Mouse (Mus musculus) B cell, adult 2 months (primary cell): ENCODE measurements around the gene Ing4.

Source experiments
- DNase-seq, 2 experiments: peaks; one replicate each; pipeline ENCODE4 v3.0.0; 2022

Ing4 gene

DNA sequence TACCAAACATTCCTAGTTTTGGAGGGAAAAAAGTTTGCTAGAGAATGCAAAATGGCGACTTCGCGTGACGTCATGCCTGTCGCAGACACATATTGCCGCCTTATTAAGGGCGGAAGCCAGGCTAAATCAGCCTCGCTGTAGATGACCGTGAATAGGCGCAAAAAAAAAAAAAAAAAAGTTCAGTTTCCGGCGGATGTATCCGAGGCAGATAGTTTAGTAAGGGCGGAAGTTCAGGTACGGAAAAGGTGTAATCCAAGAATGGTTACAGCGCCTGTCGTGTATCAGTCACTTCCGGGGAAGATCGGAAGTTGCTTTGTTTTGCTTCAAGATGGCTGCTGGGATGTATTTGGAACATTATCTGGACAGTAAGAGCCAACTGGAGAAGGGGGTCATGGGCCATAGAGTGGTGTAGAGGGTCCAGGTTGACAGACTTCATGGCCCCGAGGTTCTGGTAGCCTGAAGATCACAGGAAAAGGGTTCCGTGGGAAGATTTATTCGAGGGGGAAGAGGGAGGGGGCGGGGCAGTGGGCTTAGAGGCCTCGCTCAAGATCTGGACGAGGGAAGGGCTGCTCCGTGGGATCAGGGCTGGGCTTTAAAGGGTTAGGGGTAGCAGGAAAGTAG lies at the start of gene Ing4:
TSS of gene Ing4 (plus strand) at position 228 of the 621 bp plus-strand sequence.
- DNase-seq, result peak; percentile 89 to 90

DNA sequence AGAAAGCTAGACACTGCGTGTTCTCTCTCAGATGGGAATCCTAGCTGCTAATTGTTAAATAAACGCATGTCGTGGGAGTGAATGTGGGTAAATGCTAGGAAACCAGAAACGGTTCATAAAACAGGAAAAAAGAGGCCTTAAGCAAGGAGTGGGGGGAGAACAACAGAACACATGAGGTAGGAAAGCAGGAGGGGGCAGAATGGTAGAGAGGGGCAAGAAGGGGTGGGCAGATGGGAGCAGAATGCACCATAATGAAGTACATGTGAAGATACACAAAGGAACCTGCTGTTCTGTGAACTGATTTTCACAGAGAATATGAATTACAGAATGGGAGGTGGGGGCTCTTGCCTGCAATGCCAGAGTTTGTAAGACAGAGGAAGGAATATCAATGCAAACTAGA lies 47.3 kb upstream of the Ing4 start:
- no peak for DNase-seq

DNA sequence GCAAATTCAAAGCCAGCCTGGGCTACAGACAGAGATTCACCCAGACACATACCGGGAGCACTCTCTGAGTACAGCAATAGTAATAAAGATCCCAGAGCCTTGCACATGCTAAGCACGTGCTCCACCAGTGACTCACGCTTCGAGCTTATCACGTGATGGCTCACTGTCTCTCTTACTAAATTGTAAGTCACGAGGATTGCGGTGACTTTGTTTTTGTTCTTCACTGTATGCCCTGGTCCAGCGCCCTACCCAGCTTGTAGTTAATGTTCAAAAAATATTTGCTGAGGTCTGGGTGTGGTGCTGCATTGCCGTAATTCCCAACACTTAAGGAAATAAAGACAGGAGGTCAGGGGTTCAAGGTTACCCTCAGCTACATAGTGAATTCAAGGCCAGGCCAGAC lies 46.2 kb upstream of the Ing4 start:
- no peak for DNase-seq

DNA sequence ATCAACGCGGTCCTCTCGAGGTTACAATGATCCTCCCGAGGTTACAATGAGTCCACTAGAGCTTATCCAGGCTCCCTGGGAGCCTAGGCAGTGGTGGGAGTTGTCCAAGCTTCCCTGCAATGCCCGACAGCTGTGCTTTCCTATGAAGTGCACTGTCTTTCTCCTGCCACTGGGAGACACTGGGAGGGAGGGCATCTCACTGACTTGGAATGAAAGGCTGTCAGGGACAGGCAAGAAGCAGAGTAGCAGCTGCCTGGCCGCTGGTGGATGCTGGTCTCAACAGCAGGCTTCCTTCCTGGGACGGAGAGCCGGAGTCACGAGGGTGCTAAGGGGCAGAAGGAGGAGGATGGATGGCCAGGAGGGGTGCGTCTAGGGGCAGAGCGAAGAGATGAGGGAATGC lies 45.7 kb upstream of the Ing4 start:
- DNase-seq, result no peak

DNA sequence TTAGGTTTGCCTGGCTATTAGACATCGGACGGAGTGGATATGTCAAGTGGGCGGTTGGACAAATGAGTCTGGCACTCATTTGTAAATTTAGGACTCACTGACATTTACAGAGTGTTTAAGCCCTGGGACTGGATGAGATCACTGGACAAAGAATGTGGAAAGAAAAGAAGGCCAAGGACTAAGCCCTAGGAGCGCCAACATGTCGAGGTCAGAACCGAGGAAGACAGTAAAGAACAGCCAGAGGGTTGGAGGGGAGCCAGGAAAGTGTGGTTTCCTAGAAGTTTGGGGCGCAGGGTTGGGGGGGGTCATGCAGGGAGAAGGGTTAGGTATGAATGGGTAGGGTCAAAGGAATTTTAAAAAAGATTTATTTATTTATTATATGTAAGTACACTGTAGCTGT lies 44.3 kb upstream of the Ing4 start:
- DNase-seq, result no peak

DNA sequence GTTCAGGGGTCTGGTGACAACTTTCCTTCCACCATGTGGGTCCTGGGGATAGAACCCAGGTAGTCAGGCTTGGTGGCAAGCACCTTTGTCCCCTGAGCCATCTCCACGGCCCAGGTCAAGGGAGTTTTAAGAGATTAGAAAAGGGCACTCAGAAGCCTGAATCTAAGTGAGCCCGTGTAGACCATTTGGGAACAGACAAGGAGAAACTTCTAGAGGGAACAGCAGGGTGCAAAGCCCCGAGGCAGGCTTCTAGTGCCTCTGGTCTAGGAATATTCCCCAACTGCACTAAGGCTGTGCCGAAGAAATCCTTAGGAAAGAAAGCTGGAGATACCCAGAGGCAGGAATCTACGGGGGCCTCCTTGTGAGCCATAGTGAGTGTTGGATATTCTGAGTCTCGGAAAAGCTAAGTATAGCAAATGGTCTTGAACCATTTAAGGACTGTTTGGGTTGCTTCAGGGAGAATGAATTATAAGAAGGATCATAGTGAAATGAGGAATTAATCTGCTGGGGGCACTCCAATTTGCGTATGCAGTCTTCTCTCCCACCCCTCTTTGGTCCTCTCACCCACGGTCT lies 43.6 kb upstream of the Ing4 start:
- no peak for DNase-seq

DNA sequence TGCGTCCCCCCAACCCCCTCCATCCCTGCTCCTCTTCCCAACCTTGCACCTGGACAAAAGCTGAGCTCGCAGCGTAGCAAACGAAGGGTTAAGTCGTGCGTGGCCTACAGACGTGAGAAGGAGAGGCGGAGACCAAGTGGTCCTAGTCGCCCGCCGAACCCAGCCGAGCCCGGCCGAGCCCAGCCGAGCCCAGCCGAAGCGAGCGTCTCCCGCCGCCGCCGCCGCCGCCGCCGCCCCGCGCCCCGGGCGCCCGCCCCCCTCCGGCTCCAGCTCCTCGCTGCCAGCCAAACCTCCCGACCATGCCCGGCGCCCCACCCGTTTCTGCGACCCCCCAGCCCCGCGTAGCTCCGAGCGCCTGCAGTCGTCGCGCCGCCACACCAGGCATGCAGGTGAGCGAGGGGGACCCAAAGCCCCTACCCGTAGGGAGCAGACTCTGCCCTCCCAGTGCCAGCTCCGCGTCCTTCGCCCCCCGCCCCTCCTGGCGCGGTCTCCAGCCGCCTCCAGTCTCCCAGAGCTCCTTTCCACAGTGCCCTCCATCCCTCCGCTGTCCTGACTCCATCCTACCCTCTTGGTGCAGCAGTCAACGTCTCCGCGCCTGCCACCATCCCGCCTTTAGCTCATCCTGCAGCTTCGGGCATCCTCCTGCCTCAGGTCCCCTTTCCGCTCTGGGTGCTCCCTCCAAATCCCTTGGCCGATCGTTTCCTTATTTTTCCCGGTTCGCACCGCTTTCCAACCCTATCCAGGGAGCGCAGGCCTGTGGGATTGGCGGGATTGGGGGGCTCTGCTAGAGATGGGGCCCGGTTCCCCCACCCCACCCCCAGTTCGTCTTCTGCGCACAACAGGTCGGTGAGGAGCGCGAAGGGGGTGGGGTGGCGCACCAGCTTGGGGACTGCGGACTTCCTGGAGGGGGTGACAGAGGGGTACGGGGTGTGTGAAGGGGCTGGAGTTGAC lies 42.7 kb upstream of the Ing4 start, which contains the start of gene Pianp:
TSS of gene Pianp (plus strand) at position 144 of the 951 bp plus-strand sequence.
- DNase-seq, result peak; percentile 81 to 83

DNA sequence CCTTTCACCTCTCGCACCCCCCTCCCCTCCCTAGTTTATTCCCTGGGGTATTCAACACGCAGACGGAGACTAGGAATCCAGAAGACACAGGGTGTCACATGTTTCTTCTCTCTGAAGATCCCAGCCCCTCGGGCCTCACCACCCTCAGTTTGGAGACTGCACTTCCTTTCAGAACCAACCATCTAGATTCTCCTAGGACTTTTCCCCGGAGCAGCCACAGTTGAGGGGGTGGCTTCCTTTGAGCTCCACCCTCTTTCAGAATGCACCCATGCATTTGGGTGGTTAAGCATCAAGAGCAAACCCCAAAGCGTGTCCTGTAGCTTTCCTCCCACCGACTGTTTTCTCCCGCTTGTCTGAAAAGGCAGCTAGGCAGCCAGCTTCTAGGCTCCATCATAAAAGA lies 41.5 kb upstream of the Ing4 start:
- DNase-seq, result peak; percentile 12 to 13

DNA sequence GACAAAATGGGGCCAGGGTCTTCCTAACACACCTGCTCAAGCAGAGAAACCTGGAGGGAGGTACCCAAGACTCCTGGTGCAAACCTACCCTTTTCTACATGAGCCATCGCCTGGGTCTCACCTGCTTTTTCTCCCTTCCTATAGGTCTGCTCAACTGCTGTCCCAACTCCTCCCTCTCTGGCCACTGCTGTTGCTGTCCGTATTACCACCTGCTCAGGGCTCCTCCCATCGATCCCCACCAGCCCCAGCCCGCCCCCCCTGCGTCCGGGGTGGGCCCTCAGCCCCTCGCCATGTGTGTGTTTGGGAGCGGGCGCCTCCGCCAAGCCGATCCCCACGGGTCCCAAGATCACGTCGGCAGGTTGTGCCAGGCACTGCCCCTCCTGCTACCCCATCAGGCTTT lies 40.5 kb upstream of the Ing4 start:
- DNase-seq, result no peak

DNA sequence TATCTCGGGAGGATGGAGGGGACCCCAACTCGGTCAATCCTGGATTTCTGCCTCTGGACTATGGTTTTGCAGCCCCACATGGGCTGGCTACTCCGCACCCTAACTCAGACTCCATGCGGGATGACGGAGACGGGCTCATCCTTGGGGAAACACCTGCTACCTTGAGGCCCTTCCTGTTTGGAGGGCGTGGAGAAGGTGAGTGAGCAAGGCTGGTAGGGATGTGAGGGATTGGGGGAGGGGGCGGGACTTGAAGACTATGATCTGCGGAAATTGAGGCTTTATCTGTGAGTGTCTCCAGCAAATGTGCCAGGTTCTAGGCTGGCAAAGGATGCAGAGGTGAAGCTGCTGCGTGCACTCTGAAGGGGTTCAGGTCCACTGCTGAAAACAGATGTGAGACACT lies 40.0 kb upstream of the Ing4 start:
- DNase-seq, result no peak

DNA sequence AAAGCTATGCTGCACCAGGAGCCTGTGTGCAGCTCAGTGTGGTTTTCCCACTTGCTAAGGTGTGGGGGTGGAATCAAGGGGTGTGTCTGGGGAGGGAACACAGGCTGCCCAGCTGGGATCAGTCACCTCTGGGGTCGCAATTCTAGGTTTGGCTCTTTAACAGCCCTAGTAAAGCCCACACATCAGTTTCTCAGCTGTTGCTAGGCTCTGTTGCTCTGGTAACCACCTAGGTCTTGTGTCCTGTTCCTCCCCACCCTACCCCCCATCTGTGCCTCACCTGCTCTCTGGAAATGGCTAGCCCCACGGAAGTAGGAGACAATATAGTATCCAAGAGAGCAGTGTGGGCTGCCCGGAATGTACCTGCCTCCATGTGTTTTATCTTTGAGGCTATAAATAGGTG lies 35.9 kb upstream of the Ing4 start:
- no peak for DNase-seq

DNA sequence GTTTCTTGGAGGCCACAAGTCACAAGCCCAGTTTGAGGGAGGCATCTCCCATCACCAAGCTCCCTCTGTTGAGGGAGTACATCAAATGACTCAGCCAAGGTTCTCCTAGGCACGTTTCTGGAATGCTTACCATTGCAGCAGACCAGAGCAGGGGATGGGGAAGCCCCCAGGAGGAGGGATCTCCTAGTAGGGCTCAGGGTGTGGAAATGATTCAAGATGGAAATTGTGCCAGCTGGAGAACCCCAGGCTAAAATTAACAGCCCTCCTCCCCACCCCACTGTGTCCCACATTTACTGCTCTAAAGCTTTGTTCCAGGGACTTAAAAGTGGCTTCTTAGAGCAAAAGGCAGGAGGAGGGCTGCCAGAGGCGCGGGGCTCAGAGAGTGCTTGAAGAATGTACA lies 34.5 kb upstream of the Ing4 start:
- no peak for DNase-seq

DNA sequence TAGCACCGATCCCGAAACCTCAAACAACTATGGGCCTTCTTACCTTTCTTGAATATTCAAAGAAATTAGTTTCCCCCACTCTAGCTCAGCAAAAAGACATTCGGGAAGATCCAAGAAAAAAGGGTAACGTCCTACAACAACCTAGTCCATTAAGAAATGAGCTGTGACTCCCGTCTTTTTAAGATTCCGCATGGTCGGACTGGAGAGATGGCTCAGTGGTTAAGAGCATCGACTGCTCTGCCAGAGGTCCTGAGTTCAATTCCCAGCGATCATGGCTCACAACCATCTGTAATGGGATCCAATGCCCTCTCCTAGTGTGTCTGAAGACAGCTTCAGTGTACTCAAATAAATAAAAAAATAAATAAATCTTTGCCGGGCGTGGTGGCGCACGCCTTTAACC lies 31.5 kb upstream of the Ing4 start:
- DNase-seq, result no peak

DNA sequence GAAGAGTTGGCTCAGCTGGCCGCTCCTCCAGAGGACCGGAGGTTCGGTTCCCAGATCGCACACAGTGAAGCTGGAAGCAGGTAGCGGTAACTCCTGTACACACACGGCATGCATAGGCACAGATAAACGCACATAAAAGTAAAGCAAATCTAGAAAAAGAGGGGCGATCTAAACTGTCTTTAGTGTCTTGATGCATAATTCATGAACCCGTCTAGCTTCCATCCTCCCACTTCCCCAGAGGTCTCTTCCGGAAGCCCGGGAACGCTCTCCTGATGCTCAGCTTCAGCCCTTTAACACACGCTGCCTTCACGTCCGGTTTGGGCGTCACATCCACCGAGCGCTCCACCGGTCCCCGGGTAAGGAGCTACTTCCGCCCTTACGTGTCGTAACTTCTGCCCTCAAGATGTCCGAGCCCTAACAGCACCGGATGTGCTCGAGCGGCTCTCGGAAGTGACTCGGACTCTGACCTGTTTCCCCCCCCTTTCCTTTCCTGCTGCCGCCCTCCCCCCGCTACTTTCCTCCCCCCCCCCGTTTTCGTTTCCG lies 30.9 kb upstream of the Ing4 start:
- DNase-seq, result peak; percentile 95 to 97

DNA sequence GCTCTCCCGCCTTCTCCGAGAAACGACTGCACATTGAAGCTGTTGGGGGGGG lies 30.6 kb upstream of the Ing4 start, which contains the start of gene Zfp384:
TSS of gene Zfp384 (plus strand) at position 17 of the 52 bp plus-strand sequence.
- no peak for DNase-seq

DNA sequence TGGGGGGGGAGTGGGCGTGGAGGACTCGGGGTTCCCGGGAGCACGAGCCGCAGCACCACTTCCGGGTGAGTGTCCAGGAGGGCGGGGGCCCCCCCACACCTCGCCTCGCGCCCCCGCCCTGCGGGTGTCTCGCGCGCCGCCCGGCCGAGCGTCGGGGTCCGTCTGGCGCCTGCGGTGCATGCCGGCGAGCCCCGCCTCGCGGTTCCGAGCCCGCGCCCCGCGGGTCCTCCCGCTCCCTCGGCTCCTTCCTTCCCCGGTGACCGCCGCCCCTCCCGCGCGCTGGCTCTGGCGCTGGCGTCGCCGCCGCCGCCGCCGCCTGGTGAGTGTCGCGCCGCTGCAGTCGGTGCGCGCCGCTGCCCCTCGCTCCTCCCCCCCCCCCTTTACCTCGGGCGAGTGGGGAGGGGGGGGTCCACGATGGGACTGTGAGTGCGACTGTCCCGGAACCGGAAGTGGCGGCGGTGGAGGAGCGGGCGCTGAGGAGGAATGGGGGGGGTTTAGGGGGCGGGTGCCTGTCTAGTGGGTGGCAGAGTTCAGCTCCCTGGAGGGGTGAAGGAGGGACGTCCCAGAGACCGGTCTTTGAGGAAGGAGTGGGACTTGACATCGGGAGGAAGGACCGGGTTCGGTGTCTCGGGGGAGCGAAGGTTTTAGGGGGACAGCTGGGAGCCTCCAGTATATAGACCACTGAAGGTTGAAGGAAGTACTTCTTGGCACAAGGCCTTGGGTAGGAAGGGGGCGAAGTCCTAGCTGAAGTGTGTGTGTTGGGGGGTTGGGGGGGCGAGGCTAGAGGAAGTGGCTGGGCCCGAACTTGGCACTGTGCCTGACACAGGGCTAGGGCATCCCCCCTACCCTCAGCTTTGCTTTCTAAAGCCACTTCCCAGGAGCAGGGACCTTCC lies 30.1 kb upstream of the Ing4 start:
- peak; percentile 81 to 82 for DNase-seq

DNA sequence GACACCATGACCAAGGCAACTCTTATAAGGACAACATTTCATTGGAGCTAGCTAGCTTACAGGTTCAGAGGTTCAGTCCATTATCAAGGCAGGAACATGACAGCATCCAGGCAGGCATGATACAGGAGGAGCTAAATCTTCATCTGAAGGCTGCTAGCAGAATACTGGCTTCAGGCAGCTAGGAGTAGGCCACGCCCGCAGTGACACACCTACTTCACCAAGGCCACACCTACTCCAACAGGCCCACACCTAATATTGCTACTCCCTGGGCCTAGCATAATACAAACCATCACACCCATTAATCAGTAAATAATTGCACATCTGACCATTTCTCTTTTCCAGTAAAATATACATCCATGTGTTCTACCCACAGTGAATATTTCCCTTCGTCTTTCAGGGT lies 21.9 kb upstream of the Ing4 start:
- no peak for DNase-seq

DNA sequence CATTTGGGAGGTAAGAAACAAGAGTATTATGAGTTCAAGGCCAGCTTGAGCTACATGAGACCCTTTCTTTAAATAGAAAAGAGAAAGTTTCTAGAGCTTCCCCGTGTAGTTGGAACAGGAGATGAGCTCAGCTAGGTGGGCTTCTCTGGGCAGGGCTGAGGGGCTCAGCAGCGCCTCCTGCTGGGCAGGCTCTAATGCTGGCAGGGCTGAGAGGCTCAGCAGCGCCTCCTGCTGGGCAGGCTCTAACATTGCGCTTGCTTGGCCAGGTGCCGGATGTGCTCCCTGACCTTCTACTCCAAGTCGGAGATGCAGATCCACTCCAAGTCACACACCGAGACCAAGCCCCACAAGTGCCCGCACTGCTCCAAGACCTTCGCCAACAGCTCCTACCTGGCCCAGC lies 9.0 kb upstream of the Ing4 start:
- peak; percentile 83 to 87 for DNase-seq

DNA sequence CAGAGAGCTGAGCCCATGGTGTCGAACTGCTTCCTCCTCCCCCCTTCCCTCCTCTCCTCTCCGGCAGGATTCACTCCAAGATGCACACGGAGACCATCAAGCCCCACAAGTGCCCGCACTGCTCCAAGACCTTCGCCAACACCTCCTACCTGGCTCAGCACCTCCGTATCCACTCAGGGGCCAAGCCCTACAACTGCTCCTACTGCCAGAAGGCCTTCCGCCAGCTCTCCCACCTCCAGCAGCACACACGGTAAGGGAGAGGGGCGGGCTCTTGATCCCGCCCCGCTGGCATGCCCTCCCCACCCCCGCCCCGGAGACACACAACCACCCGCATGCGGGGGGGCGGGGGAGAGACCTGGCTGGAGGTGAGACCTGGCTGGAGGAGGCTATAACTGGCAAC lies 8.0 kb upstream of the Ing4 start:
- no peak for DNase-seq

DNA sequence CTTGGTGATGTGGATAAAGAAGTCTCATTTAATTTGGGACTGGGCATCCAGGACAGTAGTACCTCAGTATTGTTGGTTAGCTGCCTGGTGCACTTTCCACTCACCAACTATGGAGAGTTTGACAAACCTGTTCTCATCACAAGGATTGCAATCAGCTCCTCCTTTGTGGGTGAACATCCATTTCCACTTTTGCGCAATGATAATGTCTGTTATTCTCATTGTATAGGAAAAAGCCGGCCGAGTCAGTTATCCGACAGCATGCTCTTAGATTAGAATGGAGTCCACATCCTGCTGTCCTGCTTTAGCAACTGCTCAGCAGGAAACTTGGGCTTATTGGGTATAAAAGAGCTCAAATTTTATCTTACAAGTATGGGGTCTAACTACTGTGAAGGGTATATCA lies 894 bp upstream of the Ing4 start:
- DNase-seq, result no peak

DNA sequence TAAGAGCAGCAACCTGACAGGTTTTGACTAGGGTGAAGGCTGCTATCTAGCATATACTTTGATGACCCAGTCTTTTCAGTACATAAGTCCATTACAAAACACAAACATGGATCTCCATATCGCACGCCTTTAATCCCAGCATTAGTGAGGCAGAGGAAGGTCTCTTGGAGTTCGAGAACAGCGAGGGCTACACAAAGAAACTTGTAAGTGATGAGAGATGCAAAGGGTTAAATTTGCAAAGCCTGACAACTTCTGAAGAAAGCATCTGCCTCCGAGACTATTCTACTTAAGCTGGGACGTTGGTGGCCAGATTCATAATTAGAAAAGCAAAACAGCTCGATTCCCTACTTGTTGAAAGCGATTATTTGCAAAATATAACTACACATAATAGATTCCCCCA lies 429 bp upstream of the Ing4 start:
- no peak for DNase-seq

DNA sequence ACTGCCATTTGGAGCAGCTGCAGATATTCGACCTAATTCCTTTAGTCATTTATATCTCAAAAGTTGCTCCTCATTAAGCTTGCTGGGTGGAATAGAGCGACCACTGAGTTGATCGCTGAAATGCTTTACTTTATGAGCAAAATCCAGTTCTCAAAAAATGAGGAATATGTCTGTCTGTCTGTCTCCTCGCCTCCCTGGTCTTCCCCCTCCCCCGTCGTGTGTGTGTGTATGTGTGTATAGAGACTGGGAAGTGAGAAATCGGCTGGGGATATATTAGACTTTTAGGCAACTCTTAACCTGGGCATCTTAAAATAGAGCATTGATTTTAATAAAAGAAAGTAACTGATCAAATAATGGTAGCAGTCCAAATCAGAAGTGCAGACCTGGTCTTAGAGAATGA lies 661 bp downstream of the Ing4 start:
- no peak for DNase-seq

DNA sequence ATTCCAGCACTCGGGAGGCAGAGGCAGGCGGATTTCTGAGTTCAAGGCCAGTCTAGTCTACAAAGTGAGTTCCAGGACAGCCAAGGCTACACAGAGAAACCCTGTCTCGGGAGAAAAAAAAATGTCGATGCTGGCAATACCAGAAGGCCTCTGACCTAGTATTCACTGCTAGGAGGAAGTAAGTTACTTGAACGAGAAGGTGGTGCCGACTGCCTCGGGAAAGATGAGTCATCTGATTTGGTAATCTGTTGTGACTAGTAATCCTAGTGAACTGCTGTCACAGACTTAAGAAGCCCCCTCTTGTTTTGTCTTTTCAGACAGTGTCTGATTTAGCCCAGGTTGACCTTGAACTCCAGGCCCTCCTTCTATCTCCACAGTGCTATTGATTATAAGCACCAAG lies 1.5 kb downstream of the Ing4 start:
- DNase-seq, result peak in 1 of 2 experiments; percentile 15
